Mouse (Mus musculus) embryonic facial prominence, embryonic 12.5 days (tissue): ENCODE measurements around the gene Fezf2. TPM values are rescaled to one million over a fixed set of nuclear protein-coding genes. Genes with fewer than 3 reads are reported as not detected.

Experiments used
- ATAC-seq: fragments of 200-750 bp; cut with Nextera tagmentation; 2 replicates; pipeline ENCODE4 v1.8.0; 2017; ENCODE audit not compliant: insufficient number of reproducible peaks, insufficient read depth, low FRiP score, low TSS enrichment
- H3K27ac ChIP-seq: fragments of 300-500 bp; sonication (generic); 2 replicates; pipeline ENCODE4 v1.5.1; 2016; ENCODE audit warnings: mild to moderate bottlenecking
- H3K27me3 ChIP-seq: fragments of 300-500 bp; sonication (generic); 2 replicates; pipeline ENCODE4 v1.6.1; 2016; ENCODE audit warnings: mild to moderate bottlenecking, moderate library complexity
- H3K36me3 ChIP-seq: fragments of 300-500 bp; sonication (generic); 2 replicates; pipeline ENCODE4 v1.6.1; 2016; ENCODE audit warnings: mild to moderate bottlenecking
- H3K4me1 ChIP-seq: fragments of 300-500 bp; sonication (generic); 2 replicates; pipeline ENCODE4 v1.6.1; 2016
- H3K4me2 ChIP-seq: fragments of 300-500 bp; sonication (generic); replicated peaks from 2 replicates; pipeline ENCODE4 v1.6.1; 2016; ENCODE audit warnings: mild to moderate bottlenecking, moderate library complexity
- H3K4me3 ChIP-seq: fragments of 300-500 bp; sonication (generic); 2 replicates; pipeline ENCODE4 v1.5.1; 2016; ENCODE audit warnings: mild to moderate bottlenecking
- H3K9ac ChIP-seq: fragments of 300-500 bp; sonication (generic); 2 replicates; pipeline ENCODE4 v1.6.1; 2016; ENCODE audit warnings: mild to moderate bottlenecking, moderate library complexity
- H3K9me3 ChIP-seq: fragments of 300-500 bp; sonication (generic); 2 replicates; pipeline ENCODE4 v1.6.1; 2016; ENCODE audit warnings: mild to moderate bottlenecking, moderate library complexity
- whole genome bisulfite sequencing: fragments of 180-500 bp; shearing (Covaris S2); methylation state at CpG from one replicate; pipeline ENCODE4 v1.1.7; 2016; 5-methylcytosine and 5-hydroxymethylcytosine counted together
- polyA plus RNA-seq: library from polyadenylated mRNA; unstranded; fragments of >200 nt; fragmentation: Nextera tagmentation; extraction: Ambion mirVana; gene quantifications from 2 replicates; pipeline ENCODE4 v1.2.1, GENCODE M21; 2016

Fezf2 gene
- polyA plus RNA-seq, 1 experiment from 2014 or later: 2.9 TPM

DNA sequence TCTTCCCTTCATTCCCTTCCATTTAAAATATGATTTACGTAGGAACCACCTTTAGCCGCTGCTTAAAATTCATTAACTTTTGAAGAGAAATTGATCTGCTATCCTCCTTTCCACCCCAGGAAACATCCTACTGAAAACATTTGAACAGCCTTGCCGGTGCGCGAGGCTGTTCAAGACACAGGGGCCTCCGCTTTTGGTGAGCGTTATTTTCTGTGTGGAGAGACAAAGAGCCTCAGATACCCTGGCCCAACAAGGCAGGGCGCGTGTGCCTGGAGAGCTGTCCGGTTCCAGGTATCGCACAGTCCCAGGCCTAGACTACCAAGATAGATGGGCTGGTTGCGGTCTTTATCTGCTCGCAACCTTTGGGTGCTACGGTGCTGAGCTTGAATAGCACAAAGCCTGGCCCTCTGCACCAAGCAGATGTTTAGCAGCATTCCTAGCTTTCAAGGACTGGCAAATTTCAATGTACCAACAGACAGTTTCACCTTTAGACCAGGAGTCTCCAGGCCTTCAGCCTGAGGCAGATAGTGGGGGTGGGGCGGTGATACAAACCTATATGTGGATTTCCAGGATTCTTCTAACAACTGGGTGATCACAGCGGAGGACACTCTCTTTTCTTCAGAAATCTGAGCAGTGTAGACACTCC lies 2.4 kb upstream of the Fezf2 start:
- no peak for ATAC-seq
- WGBS: 5% methylated on average over 16 of the region's 16 CpGs

DNA sequence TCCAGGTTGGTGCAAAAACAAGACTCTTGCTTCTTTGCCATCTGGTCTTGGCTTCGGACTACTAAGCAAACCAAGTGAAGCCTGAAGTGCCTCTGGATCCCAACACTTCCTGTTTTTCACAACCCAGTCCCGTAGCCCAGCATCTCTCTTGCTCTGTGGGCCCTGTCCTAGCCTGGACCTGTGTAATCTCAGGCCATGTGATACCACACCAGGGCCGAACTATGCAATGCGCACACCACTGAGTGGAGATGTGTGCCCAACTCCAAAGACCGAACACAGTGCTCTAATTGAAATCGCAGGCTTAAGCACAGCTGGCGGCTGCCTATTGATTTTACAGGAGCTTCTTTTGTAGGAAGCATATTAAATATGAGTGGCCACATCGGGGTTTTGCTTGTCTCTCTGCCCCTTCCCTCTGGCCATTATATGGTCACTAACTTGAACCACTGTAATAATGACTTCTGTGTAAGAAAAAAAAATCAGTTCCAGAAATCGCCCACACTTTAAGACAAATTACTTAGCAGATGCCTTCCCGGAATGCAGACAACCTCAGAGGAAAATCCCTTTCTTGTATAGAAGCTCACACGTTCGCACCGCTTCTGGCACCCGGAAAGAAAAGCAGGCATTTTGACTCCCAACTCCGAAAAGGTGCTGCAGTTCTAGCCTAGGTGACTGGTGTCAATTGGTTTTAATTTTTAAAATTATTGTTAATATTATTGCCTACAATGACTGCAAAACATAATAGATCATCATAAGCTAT lies 1.5 kb upstream of the Fezf2 start:
- Histone ChIP-seq H3K4me2 (no peak overlapping the region), H3K36me3 (no peaks in the 10 kb centered on the region), H3K27me3 (peaks cover 95% of the 10 kb centered on the region), H3K9ac (no peak overlapping the region), H3K4me1 (peaks cover 10% of the 10 kb centered on the region; the same call in 1 of the 2 replicates), H3K27ac (no peak overlapping the region), H3K9me3 (no peaks in the 10 kb centered on the region), H3K4me3 (no peak overlapping the region)
- 5% methylated on average over 15 of the region's 15 CpGs for WGBS
- ATAC-seq: no peak

More for the DNA sequence above, 2.4 kb upstream of the Fezf2 start:
- H3K36me3 ChIP-seq: no peaks in the 10 kb centered on the region
- H3K27me3 ChIP-seq: peaks cover 91% of the 10 kb centered on the region
- no peak overlapping the region for H3K9ac ChIP-seq
- H3K9me3 ChIP-seq: no peaks in the 10 kb centered on the region
- H3K4me3 ChIP-seq: no peak overlapping the region
- no peak overlapping the region for H3K4me2 ChIP-seq
- H3K27ac ChIP-seq: no peak overlapping the region
- 0 out of 2 replicates have a peak, but pooled peaks cover 1% of the 10 kb centered on the region for H3K4me1 ChIP-seq

DNA sequence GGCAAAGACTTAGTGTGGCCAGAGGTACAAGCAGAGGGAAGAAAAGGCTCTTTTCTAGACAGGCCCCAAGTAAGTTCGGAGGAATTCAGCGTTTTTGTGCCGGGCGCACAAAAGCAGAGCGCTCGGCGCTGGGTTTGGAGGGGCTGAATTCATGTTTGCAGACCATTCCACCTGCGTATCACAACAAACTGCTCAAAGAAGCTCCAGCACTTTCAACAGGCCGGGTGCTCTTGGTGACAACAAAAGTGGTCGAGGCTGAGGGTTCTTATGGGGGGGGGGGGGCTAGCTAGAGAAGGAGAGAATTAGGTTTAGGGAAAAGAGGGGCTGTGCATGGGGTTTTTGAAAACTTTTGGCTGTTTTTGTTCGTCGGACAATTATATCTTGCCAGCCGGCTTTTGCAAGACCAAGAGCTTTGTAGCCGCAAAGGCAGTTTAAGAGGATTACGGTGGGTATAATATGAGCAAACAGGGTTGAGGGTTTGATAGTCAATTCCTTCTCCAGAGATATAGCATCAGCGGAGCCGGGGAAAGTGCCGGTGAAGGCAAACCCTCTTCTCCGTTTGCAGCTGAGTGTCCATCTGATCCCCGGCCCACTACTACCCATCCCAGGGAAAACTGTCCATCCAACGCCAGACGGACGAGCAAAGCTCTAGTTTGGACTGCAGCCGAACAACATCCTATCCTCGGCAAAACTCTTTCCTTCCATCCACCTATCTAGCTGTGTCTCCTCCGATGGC lies 956 bp downstream of the Fezf2 start:
- Histone ChIP-seq H3K4me3 (peak overlapping the region; percentile 20; the same call in 1 of the 2 replicates), H3K36me3 (no peaks in the 10 kb centered on the region), H3K4me2 (peak overlapping the region; percentile 33), H3K27me3 (peaks cover 95% of the 10 kb centered on the region), H3K9me3 (no peaks in the 10 kb centered on the region), H3K4me1 (peaks cover 15% of the 10 kb centered on the region), H3K27ac (no peak overlapping the region), H3K9ac (no peak overlapping the region)
- 1% methylated on average over 26 of the region's 26 CpGs for WGBS
- ATAC-seq: peak; percentile 54; the same call in 1 of the 2 replicates

DNA sequence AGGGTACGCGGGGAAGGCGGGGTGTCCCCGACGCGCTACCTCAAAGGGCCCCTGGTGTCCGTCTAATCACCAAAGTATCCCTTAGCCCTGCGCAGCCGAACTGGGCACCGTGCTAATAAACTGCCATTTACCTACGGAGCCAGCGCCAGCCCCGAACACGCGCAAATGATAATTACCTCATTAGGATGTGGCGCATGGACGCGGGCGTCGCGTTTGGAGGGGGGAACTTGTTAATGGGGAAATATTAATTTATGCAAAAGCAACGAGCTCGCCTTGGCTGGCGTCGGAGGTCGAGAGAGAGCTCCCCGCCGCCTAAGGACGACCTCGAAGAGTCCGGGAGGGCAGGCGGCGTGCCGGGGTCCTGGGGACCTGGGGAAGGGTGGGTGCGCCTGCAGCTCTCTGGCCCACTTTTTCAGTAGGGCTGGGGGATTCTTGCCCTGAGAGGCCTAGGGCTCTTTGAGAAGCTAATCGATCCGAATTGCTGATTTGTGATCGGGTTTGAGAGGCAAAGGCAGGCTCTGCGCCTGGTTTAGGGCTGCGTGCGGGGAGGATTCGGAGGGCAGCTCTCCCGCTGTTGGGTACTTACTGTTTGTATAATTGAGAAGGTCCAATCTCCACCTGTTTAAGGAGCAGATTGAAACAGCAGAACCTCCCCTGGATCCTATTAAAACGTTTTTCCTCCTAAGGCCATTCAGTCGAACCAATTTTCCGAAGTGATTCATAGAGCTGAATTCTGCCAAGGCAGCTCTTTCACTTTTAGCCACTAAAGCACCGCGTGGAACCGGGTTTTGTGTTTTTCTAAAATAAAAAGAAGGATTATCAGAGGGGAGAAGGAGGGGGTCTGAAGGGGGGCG lies 1.8 kb downstream of the Fezf2 start:
- Histone ChIP-seq H3K4me3 (peak overlapping the region; percentile 20), H3K27me3 (peaks cover 95% of the 10 kb centered on the region), H3K36me3 (no peaks in the 10 kb centered on the region), H3K9me3 (no peaks in the 10 kb centered on the region), H3K27ac (no peak overlapping the region), H3K4me1 (peaks cover 17% of the 10 kb centered on the region), H3K9ac (no peak overlapping the region), H3K4me2 (peak overlapping the region; percentile 33)
- no peak for ATAC-seq
- under 1% methylated on average over 50 of the region's 50 CpGs for WGBS

DNA sequence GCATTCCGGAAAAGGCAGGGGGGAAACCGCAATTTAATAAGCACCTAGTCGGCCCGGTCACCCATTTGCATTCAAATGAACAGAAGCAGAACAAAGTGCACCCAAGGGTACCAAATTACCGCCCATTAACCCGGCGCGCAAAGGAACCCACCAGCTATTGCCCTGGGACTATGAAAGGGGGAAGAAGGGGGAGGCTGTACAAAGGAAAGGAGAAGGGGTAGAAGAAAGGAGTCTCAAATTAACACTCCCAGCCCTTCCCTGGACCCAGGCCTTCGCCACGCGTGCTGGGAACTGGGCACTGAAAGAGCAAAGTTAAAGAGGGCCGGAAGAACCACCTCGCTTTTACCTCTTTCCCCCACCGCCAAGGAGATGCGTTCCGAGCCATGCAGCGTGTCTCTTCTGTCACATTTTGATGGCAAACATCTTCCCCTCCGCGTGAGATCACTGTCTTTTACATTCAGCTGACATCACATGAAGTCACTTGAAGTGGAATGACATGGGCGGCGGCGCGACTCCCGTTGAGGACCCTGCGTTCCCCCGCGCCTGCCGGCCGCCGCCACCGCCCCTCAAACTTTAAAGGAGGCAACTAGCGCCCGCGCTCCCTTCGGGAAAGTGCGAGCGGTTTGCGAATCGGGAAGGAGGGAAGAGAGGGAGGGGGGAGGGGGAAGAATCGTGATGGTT lies 2.6 kb downstream of the Fezf2 start:
- Histone ChIP-seq H3K9me3 (no peaks in the 10 kb centered on the region), H3K4me2 (peak overlapping the region; percentile 33), H3K4me3 (peak overlapping the region; percentile 20), H3K36me3 (no peaks in the 10 kb centered on the region), H3K27me3 (peaks cover 95% of the 10 kb centered on the region), H3K27ac (no peak overlapping the region), H3K4me1 (peaks cover 20% of the 10 kb centered on the region), H3K9ac (no peak overlapping the region)
- under 1% methylated on average over 40 of the region's 40 CpGs for WGBS
- ATAC-seq: no peak

DNA sequence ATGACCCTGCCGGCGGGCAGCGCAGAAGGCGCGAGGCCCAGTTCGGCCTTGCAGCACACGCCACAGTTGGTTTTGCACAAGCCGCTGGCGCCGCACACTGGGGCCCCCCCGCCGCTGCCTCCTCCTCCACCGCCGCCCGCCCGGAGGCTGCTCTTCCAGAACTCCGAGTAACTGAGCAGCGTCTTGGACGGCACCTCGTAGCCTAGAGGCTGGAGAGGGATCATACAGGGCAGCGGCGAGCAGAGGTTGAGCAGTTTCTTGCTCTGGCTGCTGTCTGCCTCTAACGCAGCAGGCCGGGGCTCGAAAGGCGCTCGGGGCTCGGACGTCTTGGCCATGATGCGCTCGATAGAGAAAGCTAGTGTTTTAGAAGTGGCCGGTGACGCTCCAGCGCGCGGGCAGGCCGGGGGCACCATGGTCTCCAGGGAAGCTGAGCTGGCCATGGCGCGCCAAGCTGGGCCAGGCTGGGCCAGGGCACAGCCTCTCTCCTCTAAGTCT lies 3.2 kb downstream of the Fezf2 start:
- no peaks in the 10 kb centered on the region for H3K36me3 ChIP-seq
- H3K4me3 ChIP-seq: peak overlapping the region; percentile 20
- peak overlapping the region; percentile 29 for H3K4me2 ChIP-seq
- no peak overlapping the region for H3K9ac ChIP-seq
- no peak for ATAC-seq
- peaks cover 96% of the 10 kb centered on the region for H3K27me3 ChIP-seq
- H3K27ac ChIP-seq: no peak overlapping the region
- H3K9me3 ChIP-seq: no peaks in the 10 kb centered on the region
- under 1% methylated on average over 39 of the region's 39 CpGs for WGBS
- H3K4me1 ChIP-seq: peaks cover 20% of the 10 kb centered on the region

DNA sequence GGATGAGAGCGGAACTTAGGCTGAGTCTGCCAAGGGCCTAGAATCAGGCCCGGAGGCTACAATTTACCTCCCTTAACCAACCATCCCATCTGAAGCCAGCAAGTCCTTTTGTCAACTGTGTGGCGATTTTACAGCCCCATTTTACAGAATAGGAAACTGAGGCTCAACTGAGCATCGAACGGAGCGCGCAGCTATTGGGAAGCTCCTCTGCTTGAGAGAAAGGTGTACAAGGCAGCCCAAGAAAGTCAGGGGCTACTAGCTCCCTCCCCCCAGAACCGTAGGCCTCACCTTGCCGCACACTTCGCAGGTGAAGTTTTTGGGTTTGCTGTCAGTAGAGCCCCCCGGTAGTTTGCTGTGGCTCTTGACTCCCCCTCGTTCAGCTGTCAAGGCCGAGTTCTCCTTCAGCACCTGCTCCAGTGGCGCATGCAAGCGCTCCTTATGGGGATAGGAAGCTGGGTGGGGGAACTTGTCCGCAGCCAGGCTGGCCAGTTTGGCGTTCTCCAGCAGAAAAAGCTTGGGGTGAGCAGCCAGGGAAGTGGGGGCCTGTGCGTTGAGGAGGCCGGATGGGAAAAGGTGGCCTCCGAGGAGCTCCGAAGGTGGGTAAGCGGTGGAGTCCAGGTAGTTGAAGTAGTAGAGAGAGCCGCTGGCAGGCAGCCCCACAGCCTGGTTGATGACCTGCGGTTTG lies 3.8 kb downstream of the Fezf2 start:
- H3K4me3 ChIP-seq: peak overlapping the region; percentile 20
- WGBS: 4% methylated on average over 24 of the region's 24 CpGs
- H3K27ac ChIP-seq: no peak overlapping the region
- H3K27me3 ChIP-seq: peaks cover 98% of the 10 kb centered on the region
- no peaks in the 10 kb centered on the region for H3K36me3 ChIP-seq
- ATAC-seq: no peak
- H3K4me2 ChIP-seq: peak overlapping the region; percentile 29
- no peak overlapping the region; the same call in 1 of the 2 replicates for H3K9ac ChIP-seq
- peaks cover 20% of the 10 kb centered on the region for H3K4me1 ChIP-seq
- no peaks in the 10 kb centered on the region for H3K9me3 ChIP-seq

DNA sequence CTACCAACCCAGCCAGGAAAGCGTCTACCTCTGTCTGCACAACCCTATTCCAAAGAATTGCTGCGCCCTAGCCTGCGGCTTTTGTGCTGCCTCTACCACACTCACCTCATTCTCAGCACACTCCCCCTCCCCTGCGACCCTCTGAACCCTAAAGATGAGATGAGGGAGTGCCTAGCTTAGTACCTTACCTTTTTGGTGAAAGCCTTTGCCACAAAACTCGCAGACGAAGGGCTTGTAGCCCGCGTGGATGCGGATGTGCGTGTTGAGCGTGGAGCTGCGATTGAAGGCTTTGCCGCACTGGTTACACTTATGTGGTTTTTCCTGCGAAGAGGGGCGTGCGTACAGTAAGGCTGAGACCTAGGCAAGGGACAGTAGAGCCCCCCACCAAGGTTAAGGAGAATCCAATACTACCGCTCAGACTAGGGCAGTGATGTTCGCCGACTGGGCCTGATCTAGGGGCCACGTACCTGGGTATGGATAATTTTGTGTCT lies 4.5 kb downstream of the Fezf2 start:
- WGBS: 1% methylated on average over 20 of the region's 20 CpGs
- Histone ChIP-seq H3K36me3 (no peaks in the 10 kb centered on the region), H3K4me2 (no peak overlapping the region), H3K4me3 (0 out of 2 replicates have a peak overlapping the region, but pooled peaks have one; percentile 9), H3K9ac (no peak overlapping the region), H3K9me3 (no peaks in the 10 kb centered on the region), H3K27me3 (peaks cover 94% of the 10 kb centered on the region), H3K27ac (no peak overlapping the region), H3K4me1 (peaks cover 20% of the 10 kb centered on the region)
- no peak for ATAC-seq

DNA sequence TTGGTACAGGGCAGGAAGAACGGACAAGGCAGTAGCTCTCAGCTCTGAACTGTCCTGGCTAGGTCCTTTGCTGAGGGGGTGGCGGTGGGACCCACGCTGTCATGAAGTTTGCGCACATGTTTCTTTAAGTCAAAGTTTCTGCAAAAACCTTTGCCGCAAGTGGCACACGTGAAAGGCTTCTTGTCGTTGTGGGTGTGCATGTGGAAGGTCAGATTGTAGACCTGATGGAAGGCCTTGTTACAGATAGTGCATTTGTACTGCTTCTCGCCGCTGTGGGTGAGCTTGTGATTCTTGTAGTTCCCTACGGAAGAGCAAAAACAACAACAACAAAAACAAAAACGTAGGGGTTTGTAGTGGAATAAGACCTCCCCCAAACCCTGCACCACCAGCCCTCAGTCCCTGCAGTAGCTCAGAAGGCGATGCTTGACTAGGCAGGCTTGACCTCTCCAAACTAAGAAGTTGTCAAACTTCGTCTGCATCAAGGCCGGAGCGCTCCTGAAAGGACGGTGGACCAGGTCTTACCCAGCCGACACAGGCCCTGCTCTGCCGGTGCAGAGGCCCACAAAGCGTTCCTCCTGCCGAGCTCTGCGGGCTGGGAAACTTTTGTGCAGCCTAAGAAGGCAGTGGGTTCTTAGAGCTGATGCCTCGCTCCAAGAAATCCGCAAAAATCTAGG lies 5.4 kb downstream of the Fezf2 start:
- peaks cover 20% of the 10 kb centered on the region for H3K4me1 ChIP-seq
- peaks cover 94% of the 10 kb centered on the region for H3K27me3 ChIP-seq
- no peak overlapping the region for H3K4me2 ChIP-seq
- no peaks in the 10 kb centered on the region for H3K36me3 ChIP-seq
- WGBS: 2% methylated on average over 23 of the region's 23 CpGs
- H3K9ac ChIP-seq: no peak overlapping the region
- ATAC-seq: no peak
- no peaks in the 10 kb centered on the region for H3K9me3 ChIP-seq
- H3K27ac ChIP-seq: no peak overlapping the region
- H3K4me3 ChIP-seq: no peak overlapping the region
